Mouse (Mus musculus): Measurements from ENCODE around the gene Pdzrn3. TPM values are rescaled to one million over a fixed set of nuclear protein-coding genes. Genes with fewer than 3 reads are reported as not detected.

Gene Pdzrn3
- polyA plus RNA-seq, 1 experiment from 2014 or later = 22.7 TPM

GRCm38 (mm10) chr6:101125396-101125795, 252.3 kb downstream of the Pdzrn3 start:
- no peak overlapping the region for H3K4me3 ChIP-seq (replicated peaks)
- no peaks in the 10 kb centered on the region for H3K36me3 ChIP-seq
- 76% methylated on average over 5 of the region's 5 CpGs for WGBS
- no peak overlapping the region for H3K27ac ChIP-seq
- H3K4me2 ChIP-seq (replicated peaks) = no peak overlapping the region
- no peaks in the 10 kb centered on the region for H3K4me1 ChIP-seq (replicated peaks)
- no peak overlapping the region for H3K9ac ChIP-seq (replicated peaks)
- no peaks in the 10 kb centered on the region for H3K9me3 ChIP-seq
- H3K27me3 ChIP-seq = no peaks in the 10 kb centered on the region
- no peak for ATAC-seq

DNA sequence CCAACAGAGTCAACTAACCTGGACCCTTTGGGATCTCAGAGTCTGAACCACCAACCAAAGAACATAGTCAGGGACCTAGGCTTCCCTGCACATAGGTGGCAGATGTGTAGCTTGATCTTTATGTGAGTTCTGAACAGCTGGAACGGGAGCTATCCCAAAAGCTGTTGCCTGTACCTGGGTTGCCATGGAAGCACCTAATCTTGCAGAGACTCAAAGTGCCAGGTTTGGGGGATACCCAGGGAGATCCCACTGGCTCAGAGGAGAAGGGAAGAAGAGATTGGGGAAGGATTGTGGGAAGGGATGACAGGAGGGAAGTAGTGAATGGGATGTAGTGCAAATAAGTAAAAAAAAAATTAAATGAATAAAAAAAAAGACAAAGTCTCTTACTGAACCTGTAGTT, 268.7 kb downstream of the Pdzrn3 start:
- ATAC-seq = no peak
- H3K4me3 ChIP-seq (replicated peaks) = no peak overlapping the region
- 64% methylated on average over 1 of the region's 1 CpGs for WGBS
- H3K9me3 ChIP-seq = no peaks in the 10 kb centered on the region
- no peak overlapping the region for H3K9ac ChIP-seq (replicated peaks)
- no peaks in the 10 kb centered on the region for H3K4me1 ChIP-seq (replicated peaks)
- H3K27ac ChIP-seq = no peak overlapping the region
- H3K36me3 ChIP-seq = no peaks in the 10 kb centered on the region
- no peak overlapping the region for H3K4me2 ChIP-seq (replicated peaks)
- no peaks in the 10 kb centered on the region for H3K27me3 ChIP-seq

- no peaks in the 10 kb centered on the region for H3K4me1 ChIP-seq (replicated peaks)
- no peak overlapping the region for H3K27ac ChIP-seq
- ATAC-seq = no peak
- H3K4me3 ChIP-seq (replicated peaks) = no peak overlapping the region
- H3K36me3 ChIP-seq = no peaks in the 10 kb centered on the region
- H3K4me2 ChIP-seq (replicated peaks) = no peak overlapping the region
- H3K9me3 ChIP-seq = no peaks in the 10 kb centered on the region
- H3K9ac ChIP-seq (replicated peaks) = no peak overlapping the region
- no peaks in the 10 kb centered on the region for H3K27me3 ChIP-seq
- WGBS = 93% methylated on average over 6 of the region's 6 CpGs
These were observed 274.2 kb downstream of the Pdzrn3 start for GRCm38 (mm10) chr6:101103506-101103905.

DNA sequence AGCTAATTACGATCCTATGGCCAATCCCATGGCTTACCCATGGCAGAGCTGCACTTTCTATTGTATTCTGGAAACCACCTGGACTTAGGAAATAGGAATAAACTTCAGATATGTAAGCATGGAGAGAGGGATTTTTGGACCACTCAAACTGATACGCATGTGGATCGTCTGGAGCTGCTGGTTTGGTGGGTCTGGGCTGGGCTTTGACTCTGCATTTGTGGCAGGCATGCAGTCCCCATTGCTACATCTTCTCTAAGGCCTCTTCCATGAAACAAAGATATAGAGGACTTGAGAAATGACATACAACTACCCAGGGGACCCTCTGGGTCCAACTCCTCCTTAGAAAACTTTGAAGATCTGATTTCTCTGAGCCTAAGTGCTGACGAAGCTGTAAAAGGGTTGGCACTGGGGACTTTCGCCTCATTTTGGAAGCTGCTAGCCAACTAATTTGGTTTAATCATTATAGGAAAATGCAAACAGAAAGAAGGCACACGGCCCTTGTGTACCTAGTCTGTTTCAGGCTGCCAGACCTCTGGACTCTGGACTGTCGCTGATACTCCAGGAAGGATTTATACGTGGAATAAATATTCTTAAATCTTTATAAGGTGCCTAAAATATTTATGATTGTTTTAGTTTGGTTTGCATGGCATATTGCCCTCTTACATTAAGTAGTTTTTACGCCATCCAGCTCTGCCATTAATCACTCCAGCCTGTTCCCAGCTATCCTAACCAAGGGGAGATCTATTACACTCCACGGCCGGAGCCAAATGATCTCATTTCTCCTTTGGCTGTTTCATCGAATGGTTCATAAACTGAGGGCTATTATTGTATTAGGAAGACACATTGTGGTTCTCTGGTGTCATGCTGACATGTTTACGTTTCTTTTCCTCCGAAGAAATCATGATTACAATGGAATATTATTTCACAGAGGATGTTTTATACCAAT, 275.7 kb downstream of the Pdzrn3 start:
- H3K27ac ChIP-seq = no peak overlapping the region
- H3K4me2 ChIP-seq (replicated peaks) = no peak overlapping the region

More for the DNA sequence above, 275.7 kb downstream of the Pdzrn3 start:
- no peaks in the 10 kb centered on the region for H3K36me3 ChIP-seq
- H3K4me3 ChIP-seq (replicated peaks) = no peak overlapping the region
- H3K4me1 ChIP-seq (replicated peaks) = no peaks in the 10 kb centered on the region
- H3K9me3 ChIP-seq = no peaks in the 10 kb centered on the region
- H3K27me3 ChIP-seq = no peaks in the 10 kb centered on the region
- no peak overlapping the region for H3K9ac ChIP-seq (replicated peaks)
- no peak for ATAC-seq
- 85% methylated on average over 14 of the region's 14 CpGs for WGBS

Measured in midbrain, embryonic 13.5 days (tissue).